Mouse (Mus musculus) spleen, adult 2 months (tissue): ENCODE data around the gene Carmil1.

Experiments
- CTCF ChIP-seq: fragments of 200-500 bp; IDR thresholded peaks from 2 replicates; pipeline ENCODE4 v1.5.1; 2011; ENCODE audit warnings: mild to moderate bottlenecking, inconsistent platforms; ENCODE audit not compliant: insufficient read depth, insufficient read length, insufficient replicate concordance; ENCODE audit errors: extremely low read depth
- POLR2A ChIP-seq: fragments of 200-500 bp; IDR thresholded peaks from 2 replicates; pipeline ENCODE4 v1.6.1; 2011; ENCODE audit warnings: low read depth, low read length, inconsistent platforms

GRCm38 (mm10) chr13:24179538-24179937 lies 101.1 kb downstream of the Carmil1 start:
- TF ChIP-seq CTCF = no peak
- TF ChIP-seq POLR2A = no peak
